Mouse (Mus musculus) spleen, adult 2 months (tissue): Measurements from ENCODE around the gene Hoxa9. TPM values are rescaled to one million over a fixed set of nuclear protein-coding genes. Genes with fewer than 3 reads are reported as not detected.
A peak's percentile ranks its signal among the peaks of the same experiment; 100 is the strongest.

Source experiments
- DNase-seq, 2 experiments: peaks; one replicate each; pipeline versions ENCODE4 v3.0.0 to v3.0.0-alpha.2; 2012 to 2021; ENCODE audit warnings: low spot score in 2 of 2, low read depth in 1 of 2
- H3K27ac ChIP-seq: fragments of 200-500 bp; 2 replicates; pipeline ENCODE4 v1.5.1; 2012; ENCODE audit warnings: low read length, inconsistent platforms; ENCODE audit not compliant: insufficient read depth
- H3K27me3 ChIP-seq: fragments of 200-500 bp; 2 replicates; pipeline ENCODE4 v1.6.1; 2012; ENCODE audit warnings: mild to moderate bottlenecking, moderate library complexity, low read length, inconsistent platforms; ENCODE audit not compliant: control insufficient read depth, insufficient read depth
- H3K36me3 ChIP-seq: fragments of 200-500 bp; 2 replicates; pipeline ENCODE4 v1.6.1; 2012; ENCODE audit warnings: mild to moderate bottlenecking, low read length, inconsistent platforms; ENCODE audit not compliant: control insufficient read depth, insufficient read depth
- H3K4me1 ChIP-seq: fragments of 200-500 bp; 2 replicates; pipeline ENCODE4 v1.6.1; 2011; ENCODE audit warnings: inconsistent platforms; ENCODE audit not compliant: control insufficient read depth, insufficient read depth, insufficient read length
- H3K4me3 ChIP-seq: fragments of 200-500 bp; 2 replicates; pipeline ENCODE4 v1.5.1; 2011; ENCODE audit warnings: mild to moderate bottlenecking, inconsistent platforms; ENCODE audit not compliant: insufficient read depth, insufficient read length; ENCODE audit errors: extremely low read depth
- CTCF ChIP-seq: fragments of 200-500 bp; IDR thresholded peaks from 2 replicates; pipeline ENCODE4 v1.5.1; 2011; ENCODE audit warnings: mild to moderate bottlenecking, inconsistent platforms; ENCODE audit not compliant: insufficient read depth, insufficient read length, insufficient replicate concordance; ENCODE audit errors: extremely low read depth
- POLR2A ChIP-seq: fragments of 200-500 bp; IDR thresholded peaks from 2 replicates; pipeline ENCODE4 v1.6.1; 2011; ENCODE audit warnings: low read depth, low read length, inconsistent platforms
- WGBS: fragments of 180-500 bp; shearing (Covaris S2); methylation state at CpG from one replicate; pipeline ENCODE4 v1.1.7; 2018; 5-methylcytosine and 5-hydroxymethylcytosine counted together
- polyA plus RNA-seq: library from polyadenylated mRNA; depleted of rRNA; stranded (reverse); fragments of >200 nt; gene quantifications from 2 replicates; pipeline ENCODE4 v1.2.3, GENCODE M21; 2012

Gene Hoxa9
- polyA plus RNA-seq, 1 experiment: 0.18 TPM

DNA sequence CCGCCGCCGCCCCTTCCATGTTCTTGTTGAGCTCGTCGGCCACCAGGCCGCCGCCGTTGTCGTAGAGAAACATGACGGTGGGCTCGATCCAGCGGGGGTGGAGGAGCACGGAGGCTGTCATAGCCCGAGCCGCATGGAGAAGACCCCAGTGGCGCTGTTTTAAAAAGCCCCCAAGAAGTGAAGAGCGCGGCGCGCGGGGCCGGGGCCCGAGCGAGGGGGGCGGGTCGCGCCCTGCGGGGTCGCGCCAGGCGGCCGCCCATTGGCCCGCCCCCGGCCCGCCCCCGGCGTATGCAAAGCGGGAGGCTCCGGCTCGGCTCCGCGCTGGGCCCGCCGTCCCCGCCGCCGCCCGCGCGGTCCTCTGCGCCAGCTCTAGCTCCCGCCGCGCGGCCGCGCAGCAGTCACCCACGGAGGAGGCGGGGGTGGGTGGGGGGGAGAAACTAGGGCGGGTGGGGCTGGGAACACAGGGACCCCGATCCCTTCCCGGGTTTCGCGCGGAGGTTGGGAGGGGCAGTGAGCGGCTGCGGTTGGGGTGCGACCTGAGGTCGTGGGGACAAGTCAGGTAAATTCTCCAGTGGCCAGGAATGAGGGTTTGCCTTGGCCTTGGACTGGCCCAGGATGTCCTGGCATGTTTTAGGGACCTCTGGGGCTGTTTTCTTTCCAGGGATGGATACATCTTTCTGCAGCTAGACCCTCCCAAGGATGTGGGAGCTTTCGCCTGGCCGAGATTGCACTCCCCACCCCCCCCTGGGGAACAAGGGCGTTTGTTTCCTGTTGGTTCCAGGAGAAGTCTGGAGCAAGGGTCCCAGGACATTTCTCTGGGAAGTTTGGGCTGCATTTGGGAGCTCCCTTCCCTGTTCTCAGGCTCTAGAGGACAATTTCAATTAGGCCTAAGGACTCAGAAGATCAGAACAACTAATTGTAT lies 30.0 kb upstream of the Hoxa9 start, which contains the start of gene Hoxa13:
TSS of gene Hoxa13 (minus strand) at position 227 of the 922 bp plus-strand sequence.
- H3K36me3 ChIP-seq: no peaks in the 10 kb centered on the region
- peaks cover 49% of the 10 kb centered on the region for H3K27me3 ChIP-seq
- no peak for DNase-seq
- H3K27ac ChIP-seq: no peak within 1 kb of the TSS
- H3K4me1 ChIP-seq: peaks cover 4% of the 10 kb centered on the region
- H3K4me3 ChIP-seq: peak within 1 kb of the TSS; percentile 57
- TF ChIP-seq CTCF (no peak), POLR2A (no peak)
- WGBS: 3% methylated on average over 44 of the region's 72 CpGs

GRCm38 (mm10) chr6:52259811-52260261 lies 28.9 kb upstream of the Hoxa9 start:
- Histone ChIP-seq H3K27ac (no peak overlapping the region), H3K36me3 (no peaks in the 10 kb centered on the region), H3K4me3 (peak overlapping the region; percentile 34; the same call in 1 of the 2 replicates), H3K4me1 (peaks cover 4% of the 10 kb centered on the region), H3K27me3 (peaks cover 42% of the 10 kb centered on the region)
- no peak for TF ChIP-seq CTCF
- WGBS: 3% methylated on average over 39 of the region's 39 CpGs
- DNase-seq: no peak

DNA sequence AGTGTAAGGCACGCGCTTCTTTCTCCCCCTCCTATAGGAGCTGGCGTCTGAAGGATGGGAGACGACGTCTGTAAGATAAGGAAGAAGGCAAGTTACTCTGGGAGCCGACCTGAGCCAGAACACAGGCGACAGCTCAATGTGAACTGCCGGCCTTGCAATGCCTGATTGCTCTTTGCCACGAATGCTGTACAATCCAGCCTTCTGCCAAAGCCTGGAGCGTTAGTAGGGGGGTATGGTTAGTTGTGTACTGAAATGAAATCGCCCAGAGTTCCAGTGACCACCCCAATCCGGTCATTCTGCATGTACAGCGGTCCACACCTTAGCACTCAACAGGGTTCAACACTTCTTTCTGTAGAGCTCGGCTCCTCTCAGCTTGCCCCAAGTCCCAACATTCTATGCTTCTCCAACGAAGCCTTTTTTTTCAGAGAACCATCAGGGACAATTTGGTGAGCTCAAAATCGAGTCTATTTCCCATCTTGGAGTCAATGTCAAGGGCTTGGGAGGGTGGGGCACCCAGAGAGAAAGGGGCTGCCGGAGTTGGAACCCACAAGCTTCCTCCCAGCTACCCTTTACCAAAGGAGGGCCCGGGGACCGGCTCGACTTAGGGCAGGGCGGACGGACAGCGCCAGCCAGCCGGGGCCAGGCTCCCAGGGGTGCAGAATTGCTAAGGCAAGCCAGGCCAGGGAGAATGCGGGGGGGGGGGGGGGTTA lies 28.3 kb upstream of the Hoxa9 start:
- H3K27me3 ChIP-seq: peaks cover 41% of the 10 kb centered on the region
- TF ChIP-seq CTCF (no peak), POLR2A (no peak)
- H3K27ac ChIP-seq: no peak overlapping the region
- WGBS: 3% methylated on average over 25 of the region's 25 CpGs
- H3K36me3 ChIP-seq: no peaks in the 10 kb centered on the region
- H3K4me3 ChIP-seq: no peak overlapping the region
- no peak for DNase-seq
- H3K4me1 ChIP-seq: peaks cover 4% of the 10 kb centered on the region

- H3K27ac ChIP-seq: no peak overlapping the region
- TF ChIP-seq CTCF (peak; percentile 77; the same call in 1 of the 2 replicates), POLR2A (no peak)
- under 1% methylated on average over 6 of the region's 6 CpGs for WGBS
- H3K36me3 ChIP-seq: no peaks in the 10 kb centered on the region
- no peak overlapping the region for H3K4me3 ChIP-seq
- peaks cover 4% of the 10 kb centered on the region for H3K4me1 ChIP-seq
- peaks cover 46% of the 10 kb centered on the region for H3K27me3 ChIP-seq
- DNase-seq: peak; percentile 64 to 76
Measured at GRCm38 (mm10) chr6:52256956-52257355, 26.1 kb upstream of the Hoxa9 start.

DNA sequence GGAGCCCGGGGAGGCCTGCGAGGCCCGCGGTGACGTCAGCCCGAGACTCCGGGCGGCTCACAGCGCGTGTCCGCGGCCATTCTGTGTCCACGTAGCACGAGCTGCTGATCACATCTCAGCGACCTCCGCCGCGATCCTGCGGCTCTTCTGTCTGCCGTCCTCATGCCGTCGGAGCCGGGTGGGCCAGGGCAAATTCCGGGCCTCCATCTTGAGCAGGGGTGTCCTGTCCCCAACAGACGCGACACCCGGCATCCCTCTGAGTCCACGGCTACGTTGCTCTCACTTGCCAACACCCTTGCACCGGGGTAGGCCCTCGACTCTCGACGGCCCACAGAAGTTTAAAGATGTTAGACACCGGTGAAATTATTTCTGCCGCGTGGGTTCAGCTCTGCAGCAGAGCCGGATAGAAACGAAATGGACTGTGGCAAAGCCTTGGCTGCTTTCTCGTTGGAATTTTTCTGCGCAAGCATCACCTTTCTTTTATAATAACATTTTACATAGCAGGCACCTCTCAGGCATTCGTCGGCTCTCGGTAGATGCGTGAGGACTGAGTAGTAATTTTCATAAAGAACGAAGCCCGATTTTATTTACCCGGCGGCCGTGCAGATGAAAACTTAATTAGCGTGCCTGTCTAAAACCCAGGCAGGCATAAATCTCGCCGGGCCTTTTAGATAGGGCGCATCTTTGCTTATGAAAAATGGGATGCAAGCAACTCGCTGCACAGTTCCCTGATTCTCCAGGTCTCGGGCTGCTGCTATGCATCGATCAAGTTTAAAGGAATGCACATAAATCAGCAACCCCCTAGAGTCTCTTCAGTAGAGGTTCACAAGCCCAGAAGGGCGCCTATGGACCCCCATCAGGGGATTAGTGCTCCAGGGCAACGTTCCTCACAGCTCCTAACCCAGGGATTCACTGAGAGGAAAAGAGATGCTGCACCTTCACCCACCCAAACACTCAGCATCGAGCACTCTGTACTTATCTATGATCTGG lies 22.9 kb upstream of the Hoxa9 start:
- peaks cover 41% of the 10 kb centered on the region for H3K27me3 ChIP-seq
- no peak overlapping the region for H3K27ac ChIP-seq
- H3K4me1 ChIP-seq: peaks cover 5% of the 10 kb centered on the region
- 4% methylated on average over 59 of the region's 59 CpGs for WGBS
- H3K36me3 ChIP-seq: no peaks in the 10 kb centered on the region
- TF ChIP-seq POLR2A (no peak), CTCF (no peak)
- DNase-seq: no peak
- no peak overlapping the region for H3K4me3 ChIP-seq

- no peak overlapping the region for H3K27ac ChIP-seq
- TF ChIP-seq CTCF: no peak
- no peak for TF ChIP-seq POLR2A
- H3K4me1 ChIP-seq: peaks cover 5% of the 10 kb centered on the region
- 5% methylated on average over 35 of the region's 35 CpGs for WGBS
- no peak overlapping the region for H3K4me3 ChIP-seq
- DNase-seq: no peak
- H3K27me3 ChIP-seq: peaks cover 46% of the 10 kb centered on the region
- no peaks in the 10 kb centered on the region for H3K36me3 ChIP-seq
Measured at GRCm38 (mm10) chr6:52252775-52253376, 22.0 kb upstream of the Hoxa9 start.
